Mouse (Mus musculus) inflammation-experienced regulatory T-cells, adult 6 months (primary cell): ENCODE measurements around the gene Tenm3. TPM values are rescaled to one million over a fixed set of nuclear protein-coding genes. Genes with fewer than 3 reads are reported as not detected.

ENCODE experiments used
- ATAC-seq: one replicate; pipeline ENCODE4 v1.8.0; 2017
- polyA plus RNA-seq, 3 experiments: library from polyadenylated mRNA; unstranded; fragments of 100-300 nt; shearing (Covaris generic); gene quantifications; one replicate each; pipeline ENCODE4 v1.2.1; 2017

Gene Tenm3
- polyA plus RNA-seq, result not detected

GRCm38 (mm10) chr8:48843931-48844285, at the start of gene Tenm3:
TSS of gene Tenm3 (minus strand) at chr8:48843951.
- ATAC-seq, result no peak

GRCm38 (mm10) chr8:48890216-48890765, 46.5 kb upstream of the Tenm3 start:
- ATAC-seq, result no peak

- ATAC-seq, result no peak
Measured at GRCm38 (mm10) chr8:48884270-48884669, 40.5 kb upstream of the Tenm3 start.

- ATAC-seq, result no peak
Measured at GRCm38 (mm10) chr8:48880585-48880984, 36.8 kb upstream of the Tenm3 start.

DNA sequence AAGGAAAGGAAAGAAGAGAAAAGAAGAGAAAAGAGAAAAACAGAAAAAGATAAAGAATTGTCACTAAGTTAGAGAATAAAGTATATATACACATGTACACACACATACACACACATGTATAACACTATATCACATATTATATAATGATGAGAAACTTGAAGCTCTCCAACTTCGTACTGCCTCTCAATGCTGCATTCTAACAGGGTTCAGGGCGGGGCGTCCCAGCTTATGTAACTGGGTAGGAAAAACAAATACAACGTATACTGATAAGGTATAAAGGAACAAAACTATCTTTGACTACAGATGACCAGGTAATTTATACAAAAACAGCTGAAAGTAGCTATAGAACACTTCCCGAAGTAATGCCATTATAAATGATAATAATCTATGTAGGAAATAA, 22.2 kb upstream of the Tenm3 start:
- ATAC-seq, result no peak

DNA sequence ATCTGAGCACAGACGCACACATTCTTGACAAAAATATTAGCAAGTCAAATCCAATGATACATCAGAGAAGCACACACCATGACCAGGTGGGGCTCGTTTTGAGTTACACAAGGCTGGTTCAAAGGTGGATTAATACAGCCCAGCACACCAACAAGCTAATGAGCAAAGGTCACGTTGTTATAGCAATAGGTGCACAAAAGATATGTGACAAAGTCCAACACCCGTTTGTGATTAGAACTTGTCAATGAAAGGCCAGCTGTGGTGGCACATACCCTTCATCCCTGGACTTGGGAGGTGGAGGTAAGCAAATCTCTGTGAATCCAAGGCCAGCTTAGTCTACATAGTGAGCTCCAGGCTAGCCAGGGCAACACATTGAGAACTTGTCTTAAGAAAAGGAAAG, 21.7 kb upstream of the Tenm3 start:
- ATAC-seq, result no peak

DNA sequence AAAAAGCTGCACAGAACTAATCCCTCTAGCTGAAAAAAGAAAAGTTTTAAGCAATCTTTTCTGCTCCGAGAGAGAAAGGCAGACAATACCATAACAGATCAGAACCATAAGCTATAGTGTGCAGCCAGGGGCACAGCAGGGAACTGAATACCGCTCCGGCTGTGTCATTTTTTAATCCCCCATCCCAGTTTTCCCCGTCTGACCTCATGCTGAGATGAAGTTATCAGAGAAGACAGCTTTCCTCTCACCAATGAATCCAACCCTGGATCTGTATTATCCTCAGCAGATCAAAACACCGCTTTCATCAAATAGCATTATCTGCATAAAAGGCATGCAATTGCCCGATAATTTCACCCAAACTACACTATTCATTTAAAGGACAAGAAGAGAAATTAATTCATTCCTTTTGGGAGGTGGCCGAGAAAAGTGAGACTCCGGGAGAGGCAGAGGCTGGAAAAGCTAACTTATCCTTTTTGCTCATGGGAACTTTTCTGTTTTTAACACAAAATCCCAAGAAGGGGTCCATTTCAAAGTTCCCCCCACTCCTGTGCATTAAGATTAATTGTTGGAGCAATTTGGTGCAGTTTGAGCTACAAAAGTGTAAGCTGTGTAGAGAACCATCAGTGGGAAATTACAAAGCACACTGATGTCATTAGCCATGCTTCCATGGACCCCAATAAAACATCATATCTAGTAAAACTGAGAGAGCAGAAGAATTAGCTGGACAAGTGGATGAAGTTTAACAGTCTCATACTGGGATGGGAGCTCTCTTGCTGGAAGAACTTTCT, 6.7 kb upstream of the Tenm3 start:
- ATAC-seq, result no peak

DNA sequence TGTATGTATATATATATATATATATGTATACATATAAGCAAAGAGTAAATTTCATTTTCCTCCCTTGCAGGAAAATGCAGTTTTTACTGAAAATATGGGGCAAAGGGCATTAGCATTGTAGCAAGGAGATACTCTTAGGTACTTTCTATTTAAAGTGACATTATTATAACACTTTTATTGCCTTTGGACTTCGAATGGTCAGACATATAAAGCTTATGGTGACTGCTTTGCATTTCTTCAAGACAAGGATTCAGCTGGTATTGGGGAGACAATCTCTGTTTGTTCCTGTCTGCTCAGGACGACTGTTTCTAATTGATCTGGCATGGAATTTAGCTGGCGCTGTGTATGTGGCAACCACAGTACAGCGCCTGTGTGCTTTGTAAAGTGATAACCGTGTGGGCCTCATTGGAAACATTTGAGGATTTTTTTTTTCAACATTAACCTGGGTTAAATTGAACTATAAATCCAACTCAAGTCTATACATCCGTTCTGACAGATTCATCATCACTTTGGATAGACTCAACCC, 5.4 kb upstream of the Tenm3 start:
- ATAC-seq, result no peak

DNA sequence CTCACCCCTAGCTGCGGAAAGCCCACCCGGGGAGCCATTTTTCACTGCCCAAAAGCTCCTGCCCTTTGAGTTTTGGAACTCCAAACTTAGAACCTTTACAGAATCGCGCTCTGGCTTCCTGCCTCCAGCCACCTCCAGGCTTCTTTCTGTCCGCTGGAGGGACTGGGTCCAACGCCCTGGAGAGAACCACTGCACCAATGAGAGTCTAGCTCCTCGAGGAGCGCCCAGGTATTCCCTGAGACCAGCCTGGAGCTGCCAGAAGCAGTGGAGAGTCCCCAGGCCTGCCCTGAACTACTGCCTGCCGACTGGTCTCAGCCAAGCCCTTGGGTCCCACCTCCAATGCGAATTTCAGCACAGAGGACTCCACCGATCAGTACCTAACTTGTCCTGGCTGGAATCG, 1.2 kb upstream of the Tenm3 start:
- ATAC-seq, result no peak

DNA sequence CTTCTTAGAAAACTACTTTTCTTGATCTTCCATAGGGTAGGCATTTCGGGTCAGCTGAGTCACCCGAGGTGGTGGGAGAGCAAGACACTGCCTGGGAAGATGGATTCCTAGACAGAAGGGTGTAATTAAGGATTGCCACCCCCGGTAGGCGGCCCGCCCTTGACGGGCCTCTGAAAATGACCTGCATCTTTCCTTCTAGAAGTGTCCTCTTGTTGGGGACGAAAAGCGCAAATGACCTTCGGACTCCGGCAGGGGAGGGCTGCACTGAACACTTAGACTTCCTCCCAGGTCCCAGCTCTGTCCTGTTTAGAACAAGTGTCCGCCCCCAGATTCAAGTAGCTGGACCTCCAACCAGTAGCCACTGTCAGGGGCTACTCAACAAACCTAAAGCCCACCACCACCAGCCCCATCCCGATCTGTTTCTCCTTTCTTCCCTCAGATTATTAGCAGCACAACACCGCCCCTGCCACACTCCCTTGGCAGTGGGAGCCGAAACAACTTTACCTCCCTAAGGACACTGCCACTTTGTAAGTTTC, 687 bp upstream of the Tenm3 start:
- no peak for ATAC-seq

GRCm38 (mm10) chr8:48842991-48843930, 490 bp downstream of the Tenm3 start:
- no peak for ATAC-seq

GRCm38 (mm10) chr8:48842516-48842990, 1.2 kb downstream of the Tenm3 start:
- no peak for ATAC-seq

GRCm38 (mm10) chr8:48842035-48842434, 1.7 kb downstream of the Tenm3 start:
- no peak for ATAC-seq

DNA sequence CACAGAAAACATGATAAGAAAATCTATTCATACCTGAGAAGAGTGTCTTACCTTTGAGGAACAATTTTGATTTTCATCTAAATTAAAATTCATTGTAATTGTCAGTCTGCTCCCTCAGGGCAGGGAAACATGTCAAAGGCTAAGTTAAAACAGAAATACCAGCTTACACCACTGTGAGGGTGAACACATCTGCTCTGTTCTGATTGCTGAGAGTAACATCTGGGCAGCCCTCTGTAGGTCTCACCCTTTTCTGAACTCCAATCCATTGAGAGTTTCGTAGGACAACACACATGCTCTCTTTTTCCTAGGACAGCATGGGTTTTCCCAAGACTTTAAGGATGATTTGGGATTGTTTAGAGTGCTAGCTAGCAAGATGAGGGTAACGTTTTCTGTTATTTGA, 8.0 kb downstream of the Tenm3 start:
- ATAC-seq, result no peak

DNA sequence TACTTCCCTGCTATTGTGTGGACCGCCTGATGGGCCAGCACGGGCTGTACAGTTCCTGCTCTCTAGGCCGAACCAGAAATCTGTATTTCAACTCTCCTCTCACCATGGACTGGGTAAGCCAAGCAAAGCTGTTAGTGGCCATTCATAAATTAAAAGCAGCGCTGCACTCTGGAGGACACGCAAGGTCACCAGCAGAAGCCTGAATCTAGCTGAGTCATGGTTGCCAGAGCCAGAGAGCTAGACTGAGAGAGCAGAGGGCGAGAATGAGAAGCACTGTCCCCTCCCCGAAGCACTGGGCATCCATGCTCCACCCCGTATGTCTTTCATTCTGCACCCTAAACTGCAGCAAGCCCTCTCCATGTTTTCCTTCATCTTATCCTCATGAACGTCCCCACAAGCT, 16.3 kb downstream of the Tenm3 start:
- no peak for ATAC-seq

DNA sequence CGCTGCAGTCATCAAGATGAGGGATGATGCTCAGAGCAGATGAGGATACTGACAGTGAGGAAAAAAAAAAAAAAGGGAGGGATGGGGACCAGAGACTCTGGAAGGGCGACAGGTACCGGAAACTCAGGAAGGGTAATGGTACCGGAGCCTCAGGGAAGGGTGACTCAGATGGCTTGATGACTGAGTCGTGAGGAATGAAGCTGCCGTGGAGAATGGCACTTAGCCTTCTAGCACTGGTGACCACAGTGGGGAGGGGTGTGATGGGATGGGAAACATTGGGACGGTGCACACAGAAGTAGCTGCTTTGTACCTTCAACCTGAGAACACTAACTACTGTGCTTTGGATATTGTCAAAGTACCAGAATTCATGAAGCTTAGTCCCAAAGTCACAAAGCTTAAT, 18.1 kb downstream of the Tenm3 start:
- no peak for ATAC-seq

DNA sequence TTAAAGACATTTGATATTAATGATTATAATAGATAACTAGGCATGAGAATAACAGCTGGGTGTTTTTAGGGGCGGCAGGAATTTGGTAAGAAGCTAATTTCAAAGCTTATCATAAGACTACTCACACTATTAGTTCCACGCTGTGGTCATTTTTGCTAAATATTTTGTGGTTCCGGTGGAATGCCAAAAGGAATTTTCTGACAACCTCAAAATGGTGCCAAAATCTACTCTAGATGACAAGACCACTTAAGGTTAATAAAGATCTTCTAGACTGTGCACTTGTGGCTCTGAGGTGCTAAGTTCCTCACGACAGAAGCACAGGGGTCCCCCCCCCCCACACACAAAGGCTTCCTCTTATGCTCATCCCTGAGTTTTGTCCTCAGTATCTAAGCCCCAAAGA, 21.5 kb downstream of the Tenm3 start:
- no peak for ATAC-seq

DNA sequence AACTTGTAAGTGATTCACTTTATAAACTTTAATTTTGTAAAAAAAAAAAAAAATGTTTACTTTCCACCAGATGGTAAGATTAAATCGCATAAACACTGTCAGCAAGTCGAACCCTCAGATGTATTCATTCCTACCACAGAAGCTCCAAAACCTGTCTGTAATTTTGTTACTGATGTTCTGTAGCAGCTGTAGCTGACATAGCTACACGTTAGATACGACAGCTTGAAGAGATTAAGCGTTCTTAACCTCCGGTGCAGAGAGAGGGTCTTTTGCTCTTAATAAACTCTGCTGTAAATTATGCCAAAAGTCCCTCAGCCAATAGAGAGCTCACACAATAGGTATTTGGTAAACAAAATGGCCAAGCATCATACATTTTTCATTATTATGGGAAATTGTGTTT, 23.8 kb downstream of the Tenm3 start:
- ATAC-seq, result no peak

DNA sequence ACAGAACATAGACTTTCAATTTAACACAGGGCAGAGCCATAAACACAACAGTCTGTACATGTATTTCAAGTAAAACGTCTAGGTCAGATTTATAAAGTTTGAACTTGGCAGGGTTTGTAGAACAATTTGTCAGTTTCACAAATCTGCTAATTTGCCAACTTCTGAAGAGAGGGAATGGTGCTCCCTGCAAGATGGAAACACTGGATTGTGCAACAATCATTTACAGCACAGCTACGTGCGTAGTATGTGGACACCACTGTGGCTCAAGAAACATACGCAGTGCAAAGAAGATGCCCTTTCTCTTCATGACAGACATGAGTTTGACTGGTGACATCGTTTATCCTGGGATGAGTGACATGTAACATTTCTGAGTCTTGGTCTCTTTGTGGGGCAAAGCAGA, 24.4 kb downstream of the Tenm3 start:
- no peak for ATAC-seq

GRCm38 (mm10) chr8:48816941-48817340, 26.8 kb downstream of the Tenm3 start:
- no peak for ATAC-seq

- ATAC-seq, result no peak
Measured at GRCm38 (mm10) chr8:48812196-48812741, 31.5 kb downstream of the Tenm3 start.

DNA sequence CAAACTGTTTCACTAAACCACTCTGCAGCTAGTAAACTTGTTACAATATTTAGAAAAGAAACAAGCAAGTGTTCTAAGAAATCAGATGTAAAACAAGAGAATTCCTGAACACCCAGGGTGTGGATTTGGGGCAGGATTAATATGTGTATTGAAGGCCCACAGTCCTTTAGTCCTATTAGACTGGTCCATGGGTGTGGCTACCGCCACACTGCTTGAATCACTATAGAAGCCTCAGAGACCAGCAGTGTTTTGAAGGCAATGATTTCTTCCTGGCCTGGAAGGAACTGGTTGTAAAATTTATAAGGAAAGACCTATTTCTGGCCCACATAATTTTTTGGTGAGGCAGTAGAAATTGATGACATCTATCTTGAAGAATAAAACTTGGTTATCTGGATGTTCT, 33.1 kb downstream of the Tenm3 start:
- ATAC-seq, result no peak

GRCm38 (mm10) chr8:48809104-48809503, 34.6 kb downstream of the Tenm3 start:
- no peak for ATAC-seq
